Mouse (Mus musculus): ENCODE measurements around the gene Psmd4. TPM values are rescaled to one million over a fixed set of nuclear protein-coding genes. Genes with fewer than 3 reads are reported as not detected.

The Psmd4 gene
- polyA plus RNA-seq, 2 experiments = 150 to 153 TPM

- Histone ChIP-seq H3K4me3 (ENCODE audit: insufficient read depth in 1 of 2, low read depth in 2 of 2, low read length in 2 of 2) (no peak overlapping the region), H3K27me3 (ENCODE audit: control insufficient read depth, insufficient read depth, low read length) (no peaks in the 10 kb centered on the region), H3K4me2 (ENCODE audit: low read depth) (no peak overlapping the region), H3K4me1 (replicated peaks; ENCODE audit: control insufficient read depth in 2 of 2, insufficient read depth in 2 of 2, low read length in 1 of 2) (peaks cover 17 to 25% of the 10 kb centered on the region in 2 experiments), H3K9me3 (ENCODE audit: control insufficient read depth, low read length) (no peaks in the 10 kb centered on the region), H3K9ac (replicated peaks) (no peak overlapping the region), H3K27ac (no peak overlapping the region), H3K36me3 (replicated peaks; ENCODE audit: control insufficient read depth, insufficient read depth, low read depth) (peaks cover under 1% of the 10 kb centered on the region; the same call in 1 of the 2 replicates)
- 32% methylated on average over 3 of the region's 3 CpGs for WGBS (ENCODE audit: insufficient replicate concordance)
- DNase-seq (ENCODE audit: low read depth in 3 of 3, low spot score in 3 of 3) (peak; percentile 42 to 61 (median 56)), ATAC-seq (ENCODE audit: insufficient read depth) (no peak)
- TF ChIP-seq CTCF (IDR thresholded peaks at IDR 0.05; ENCODE audit: low read depth) (peak; percentile 87), EP300 (IDR thresholded peaks at IDR 0.05; ENCODE audit: low read depth) (no peak)
These were observed 11.3 kb upstream of the Psmd4 start for GRCm38 (mm10) chr3:95053701-95054100.

GRCm38 (mm10) chr3:95052959-95053358 lies 10.5 kb upstream of the Psmd4 start:
- Histone ChIP-seq H3K4me1 (replicated peaks; ENCODE audit: control insufficient read depth in 2 of 2, insufficient read depth in 2 of 2, low read length in 1 of 2) (peaks cover 17 to 25% of the 10 kb centered on the region in 2 experiments), H3K27ac (no peak overlapping the region), H3K4me2 (ENCODE audit: low read depth) (no peak overlapping the region), H3K9me3 (ENCODE audit: control insufficient read depth, low read length) (no peaks in the 10 kb centered on the region), H3K9ac (replicated peaks) (no peak overlapping the region), H3K36me3 (replicated peaks; ENCODE audit: control insufficient read depth, insufficient read depth, low read depth) (no peaks in the 10 kb centered on the region), H3K27me3 (ENCODE audit: control insufficient read depth, insufficient read depth, low read length) (no peaks in the 10 kb centered on the region), H3K4me3 (ENCODE audit: insufficient read depth in 1 of 2, low read depth in 2 of 2, low read length in 2 of 2) (no peak overlapping the region)
- TF ChIP-seq CTCF (IDR thresholded peaks at IDR 0.05; ENCODE audit: low read depth) = peak; percentile 79
- no peak for TF ChIP-seq EP300 (IDR thresholded peaks at IDR 0.05; ENCODE audit: low read depth)
- WGBS (ENCODE audit: insufficient replicate concordance) = 24% methylated on average over 1 of the region's 1 CpGs
- ATAC-seq (ENCODE audit: insufficient read depth) (no peak), DNase-seq (ENCODE audit: low read depth in 3 of 3, low spot score in 3 of 3) (peak in 2 of 3 experiments; percentile 36 to 59)

- H3K4me3 ChIP-seq (ENCODE audit: insufficient read depth in 1 of 2, low read depth in 2 of 2, low read length in 2 of 2) = no peak overlapping the region
- peaks cover 18 to 19% of the 10 kb centered on the region in 2 experiments for H3K4me1 ChIP-seq (replicated peaks; ENCODE audit: control insufficient read depth in 2 of 2, insufficient read depth in 2 of 2, low read length in 1 of 2)
- no peak for DNase-seq (ENCODE audit: low read depth in 3 of 3, low spot score in 3 of 3)
- ATAC-seq (ENCODE audit: insufficient read depth) = no peak
- 81% methylated on average over 3 of the region's 3 CpGs for WGBS (ENCODE audit: insufficient replicate concordance)
- TF ChIP-seq EP300 (IDR thresholded peaks at IDR 0.05; ENCODE audit: low read depth) = no peak
- no peak for TF ChIP-seq CTCF (IDR thresholded peaks at IDR 0.05; ENCODE audit: low read depth)
- no peaks in the 10 kb centered on the region for H3K9me3 ChIP-seq (ENCODE audit: control insufficient read depth, low read length)
- H3K4me2 ChIP-seq (ENCODE audit: low read depth) = no peak overlapping the region
- H3K9ac ChIP-seq (replicated peaks) = no peak overlapping the region; the same call in 1 of the 2 replicates
- H3K27me3 ChIP-seq (ENCODE audit: control insufficient read depth, insufficient read depth, low read length) = no peaks in the 10 kb centered on the region
- no peak overlapping the region for H3K27ac ChIP-seq
- no peaks in the 10 kb centered on the region for H3K36me3 ChIP-seq (replicated peaks; ENCODE audit: control insufficient read depth, insufficient read depth, low read depth)
These were observed 5.5 kb upstream of the Psmd4 start for GRCm38 (mm10) chr3:95047914-95048313.

GRCm38 (mm10) chr3:95046462-95047057 lies 4.1 kb upstream of the Psmd4 start:
- 15% methylated on average over 11 of the region's 11 CpGs for WGBS (ENCODE audit: insufficient replicate concordance)
- Histone ChIP-seq H3K27ac (peak overlapping the region; percentile 79), H3K9ac (replicated peaks) (peak overlapping the region; percentile 57), H3K9me3 (ENCODE audit: control insufficient read depth, low read length) (no peaks in the 10 kb centered on the region), H3K27me3 (ENCODE audit: control insufficient read depth, insufficient read depth, low read length) (no peaks in the 10 kb centered on the region), H3K4me2 (ENCODE audit: low read depth) (peak overlapping the region; percentile 67), H3K4me3 (ENCODE audit: insufficient read depth in 1 of 2, low read depth in 2 of 2, low read length in 2 of 2) (peak overlapping the region; percentile 19 to 23; a peak in 2 of 4 replicates), H3K36me3 (replicated peaks; ENCODE audit: control insufficient read depth, insufficient read depth, low read depth) (no peaks in the 10 kb centered on the region), H3K4me1 (replicated peaks; ENCODE audit: control insufficient read depth in 2 of 2, insufficient read depth in 2 of 2, low read length in 1 of 2) (peaks cover 19 to 22% of the 10 kb centered on the region in 2 experiments)
- DNase-seq (ENCODE audit: low read depth in 3 of 3, low spot score in 3 of 3) = peak in 1 of 3 experiments; percentile 59
- peak; percentile 14; the same call in 1 of the 2 replicates for ATAC-seq (ENCODE audit: insufficient read depth)
- TF ChIP-seq CTCF (IDR thresholded peaks at IDR 0.05; ENCODE audit: low read depth) = no peak
- TF ChIP-seq EP300 (IDR thresholded peaks at IDR 0.05; ENCODE audit: low read depth) = 0 out of 2 replicates have a peak, but pooled peaks have one; percentile 25

DNA sequence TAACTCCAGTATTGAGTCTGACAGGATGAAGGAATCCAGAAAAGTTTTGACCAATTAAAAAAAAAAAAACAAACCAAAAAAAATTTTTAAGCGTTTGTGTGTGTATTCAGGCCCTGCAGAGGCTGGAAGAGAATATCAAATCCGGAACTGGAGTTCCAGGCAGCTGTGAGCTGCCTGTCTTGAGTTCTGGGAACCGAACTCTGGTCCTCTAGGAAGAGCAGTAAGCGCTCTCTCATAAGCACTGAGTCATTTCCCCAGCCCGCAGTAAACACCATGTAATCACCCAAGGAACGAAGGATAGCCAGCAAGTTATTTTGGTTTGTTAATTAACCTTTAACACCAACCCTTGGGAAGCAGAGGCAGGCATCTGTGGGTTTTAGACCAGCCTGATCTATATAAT lies 837 bp upstream of the Psmd4 start:
- Histone ChIP-seq H3K36me3 (replicated peaks; ENCODE audit: control insufficient read depth, insufficient read depth, low read depth) (peaks cover 11% of the 10 kb centered on the region), H3K4me2 (ENCODE audit: low read depth) (no peak overlapping the region), H3K4me3 (ENCODE audit: insufficient read depth in 1 of 2, low read depth in 2 of 2, low read length in 2 of 2) (no peak overlapping the region), H3K9me3 (ENCODE audit: control insufficient read depth, low read length) (no peaks in the 10 kb centered on the region), H3K4me1 (replicated peaks; ENCODE audit: control insufficient read depth in 2 of 2, insufficient read depth in 2 of 2, low read length in 1 of 2) (peaks cover 22 to 26% of the 10 kb centered on the region in 2 experiments), H3K27ac (no peak overlapping the region), H3K27me3 (ENCODE audit: control insufficient read depth, insufficient read depth, low read length) (no peaks in the 10 kb centered on the region), H3K9ac (replicated peaks) (no peak overlapping the region)
- no peak for DNase-seq (ENCODE audit: low read depth in 3 of 3, low spot score in 3 of 3)
- no peak for ATAC-seq (ENCODE audit: insufficient read depth)
- 53% methylated on average over 6 of the region's 6 CpGs for WGBS (ENCODE audit: insufficient replicate concordance)
- no peak for TF ChIP-seq EP300 (IDR thresholded peaks at IDR 0.05; ENCODE audit: low read depth)
- no peak for TF ChIP-seq CTCF (IDR thresholded peaks at IDR 0.05; ENCODE audit: low read depth)

Measured in liver, embryonic 14.5 days (tissue).